Mouse (Mus musculus) ES-Bruce4 (cell line): ENCODE results near the gene Gm21976.

Experiments
- EP300 ChIP-seq: IDR thresholded peaks from 2 replicates; pipeline ENCODE4 v1.6.1; 2011; ENCODE audit warnings: low read depth, low read length; ENCODE audit not compliant: insufficient read depth
- POLR2A ChIP-seq: IDR thresholded peaks from one replicate; pipeline ENCODE4 v1.8.1; 2011; ENCODE audit warnings: low read length; ENCODE audit not compliant: insufficient read depth

DNA sequence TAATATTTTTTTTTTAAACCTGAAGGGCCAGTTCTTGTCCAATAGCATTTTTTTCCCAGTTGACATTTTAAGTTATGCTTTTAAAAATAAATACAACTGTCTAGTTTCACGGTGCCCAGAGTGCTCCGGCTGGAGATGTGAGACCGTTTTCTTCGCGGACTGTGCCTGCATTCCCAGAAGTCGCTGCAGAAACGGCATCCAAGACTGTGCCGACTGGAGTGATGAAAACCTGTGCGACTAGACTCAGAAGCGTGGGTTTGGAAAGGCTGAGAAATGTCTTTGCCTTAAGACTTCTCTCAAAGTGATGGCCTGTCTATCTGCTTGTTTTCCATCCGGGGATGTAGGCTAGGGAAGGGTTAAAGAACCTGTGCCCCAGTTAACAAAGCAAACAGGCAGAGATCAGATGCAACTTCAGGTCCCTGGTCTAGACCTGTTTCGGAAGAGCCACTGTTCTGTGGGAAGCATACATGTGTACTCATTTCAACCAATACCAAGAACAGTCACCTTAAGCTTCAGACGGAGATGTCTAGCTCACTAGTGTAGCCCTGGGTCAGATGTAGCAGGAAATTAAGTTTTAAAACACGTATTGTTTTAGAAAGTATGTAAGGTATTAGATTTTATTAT, 27.3 kb downstream of the Gm21976 start:
- TF ChIP-seq EP300 (no peak), POLR2A (no peak)
